Mouse (Mus musculus) adipocyte (in vitro differentiated cells): ENCODE measurements at regions not wholly inside any gene's neighbourhood (a gene's known extent, or its start where the extent isn't known, plus 50 kb on each side); places are given as distances from the start of the nearest gene placed in this dataset.

Experiments used
- DNase-seq: peaks from one replicate; pipeline ENCODE4 v3.0.0-alpha.2; 2016; ENCODE audit warnings: low spot score

GRCm38 (mm10) chr16:70621750-70622149 is 308.0 kb downstream of the Gbe1 start:
- DNase-seq: no peak

GRCm38 (mm10) chr16:70643630-70644264 is 330.0 kb downstream of the Gbe1 start:
- DNase-seq: no peak

- DNase-seq: no peak
Measured at GRCm38 (mm10) chr16:70644695-70645279, 331.0 kb downstream of the Gbe1 start.

GRCm38 (mm10) chr16:70654429-70655081 is 340.8 kb downstream of the Gbe1 start:
- DNase-seq: peak; percentile 34

GRCm38 (mm10) chr16:70689826-70690225 is 376.1 kb downstream of the Gbe1 start:
- no peak for DNase-seq

- DNase-seq: no peak
Measured at GRCm38 (mm10) chr16:70724722-70725284, 411.1 kb downstream of the Gbe1 start.

GRCm38 (mm10) chr16:70725291-70725801 is 411.6 kb downstream of the Gbe1 start:
- DNase-seq: no peak

- no peak for DNase-seq
Measured at GRCm38 (mm10) chr16:70733016-70733415, 419.3 kb downstream of the Gbe1 start.

GRCm38 (mm10) chr16:70740046-70740445 is 426.3 kb downstream of the Gbe1 start:
- no peak for DNase-seq

- DNase-seq: no peak
Measured at GRCm38 (mm10) chr16:70754228-70754627, 440.5 kb downstream of the Gbe1 start.

- DNase-seq: no peak
Measured at GRCm38 (mm10) chr16:70798061-70798460, 484.3 kb downstream of the Gbe1 start.

- no peak for DNase-seq
Measured at GRCm38 (mm10) chr16:70803549-70803948, 489.8 kb downstream of the Gbe1 start.

- DNase-seq: no peak
Measured at GRCm38 (mm10) chr16:70825910-70826309, 512.2 kb downstream of the Gbe1 start.

- no peak for DNase-seq
Measured at GRCm38 (mm10) chr16:70835006-70835405, 521.3 kb downstream of the Gbe1 start.

- DNase-seq: no peak
Measured at GRCm38 (mm10) chr16:70838139-70838538, 524.4 kb downstream of the Gbe1 start.

- no peak for DNase-seq
Measured at GRCm38 (mm10) chr16:70868241-70868640, 554.5 kb downstream of the Gbe1 start.

GRCm38 (mm10) chr16:70869205-70869604 is 555.5 kb downstream of the Gbe1 start:
- DNase-seq: no peak

GRCm38 (mm10) chr16:70874080-70874479 is 560.3 kb downstream of the Gbe1 start:
- DNase-seq: no peak

GRCm38 (mm10) chr16:70880678-70881077 is 566.9 kb downstream of the Gbe1 start:
- DNase-seq: no peak

GRCm38 (mm10) chr16:70881098-70881850 is 567.5 kb downstream of the Gbe1 start:
- no peak for DNase-seq

GRCm38 (mm10) chr16:70900085-70900484 is 586.3 kb downstream of the Gbe1 start:
- DNase-seq: no peak

GRCm38 (mm10) chr16:70920047-70920446 is 606.3 kb downstream of the Gbe1 start:
- no peak for DNase-seq
